Mouse (Mus musculus) heart, postnatal 25 days (tissue): Measurements from ENCODE around the gene Taok3. TPM values are rescaled to one million over a fixed set of nuclear protein-coding genes. Genes with fewer than 3 reads are reported as not detected.
A peak's percentile ranks its signal among the peaks of the same experiment; 100 is the strongest.

ENCODE experiments used
- DNase-seq: peaks from one replicate; pipeline ENCODE4 v3.0.0; 2022; ENCODE audit warnings: low spot score
- intact Hi-C: fragments of 180-260 bp; cut with DNase I; formaldehyde crosslinking; loops from one replicate; pipeline ENCODE4 v1.15.1; 2025
- total RNA-seq, 2 experiments: library from RNA; stranded (reverse); gene quantifications; 2 replicates each; pipeline ENCODE4 v1.2.3; 2021

Gene Taok3
- total RNA-seq, 2 experiments from 2014 or later = 7.6 to 7.9 TPM

- intact Hi-C loops = loop anchor here (5.0 kb wide), 3 partner anchors 171 to 376 kb away; partner anchors contain the start of gene Pebp1
These were observed 4.0 kb upstream of the Taok3 start, which contains the start of gene Suds3 for GRCm38 (mm10) chr5:117115836-117116366. Gene Suds3 (minus strand): TSS chr5:117116113.

GRCm38 (mm10) chr5:117116660-117117059, 3.3 kb upstream of the Taok3 start:
- intact Hi-C loops = loop anchor here (5.0 kb wide), 3 partner anchors 171 to 376 kb away; partner anchors contain the start of gene Pebp1

More at GRCm38 (mm10) chr5:117115836-117116366, 4.0 kb upstream of the Taok3 start, which contains the start of gene Suds3:
- peak; percentile 89 for DNase-seq

GRCm38 (mm10) chr5:117117241-117117640, 2.7 kb upstream of the Taok3 start:
- intact Hi-C loops = loop anchor here (5.0 kb wide), 3 partner anchors 170 to 375 kb away; partner anchors contain the start of gene Pebp1

More at GRCm38 (mm10) chr5:117116660-117117059, 3.3 kb upstream of the Taok3 start:
- DNase-seq = no peak

GRCm38 (mm10) chr5:117117716-117118115, 2.2 kb upstream of the Taok3 start:
- DNase-seq = no peak
- intact Hi-C loops = loop anchor here (5.0 kb wide), 3 partner anchors 170 to 375 kb away; partner anchors contain the start of gene Pebp1

More at GRCm38 (mm10) chr5:117117241-117117640, 2.7 kb upstream of the Taok3 start:
- no peak for DNase-seq

- intact Hi-C loops = loop anchor here (5.0 kb wide), 3 partner anchors 169 to 374 kb away; partner anchors contain the start of gene Pebp1
These were observed 1.7 kb upstream of the Taok3 start for GRCm38 (mm10) chr5:117118220-117118619.

GRCm38 (mm10) chr5:117118850-117119249, 1.1 kb upstream of the Taok3 start:
- intact Hi-C loops = loop anchor here (5.0 kb wide), 3 partner anchors 168 to 373 kb away; partner anchors contain the start of gene Pebp1
- no peak for DNase-seq

More at GRCm38 (mm10) chr5:117118220-117118619, 1.7 kb upstream of the Taok3 start:
- no peak for DNase-seq

- intact Hi-C loops = no loop called here
- no peak for DNase-seq
These were observed 849 bp downstream of the Taok3 start for GRCm38 (mm10) chr5:117120489-117121466.

- intact Hi-C loops = no loop called here
These were observed 1.7 kb downstream of the Taok3 start for GRCm38 (mm10) chr5:117121657-117122056.

GRCm38 (mm10) chr5:117123102-117123501, 3.2 kb downstream of the Taok3 start:
- intact Hi-C loops = no loop called here
- no peak for DNase-seq

More at GRCm38 (mm10) chr5:117121657-117122056, 1.7 kb downstream of the Taok3 start:
- no peak for DNase-seq

- intact Hi-C loops = no loop called here
These were observed 3.9 kb downstream of the Taok3 start for GRCm38 (mm10) chr5:117123840-117124239.

GRCm38 (mm10) chr5:117125482-117126346, 5.8 kb downstream of the Taok3 start:
- intact Hi-C loops = no loop called here

More at GRCm38 (mm10) chr5:117123840-117124239, 3.9 kb downstream of the Taok3 start:
- no peak for DNase-seq

GRCm38 (mm10) chr5:117127051-117127450, 7.1 kb downstream of the Taok3 start:
- no peak for DNase-seq
- intact Hi-C loops = no loop called here

More at GRCm38 (mm10) chr5:117125482-117126346, 5.8 kb downstream of the Taok3 start:
- no peak for DNase-seq

GRCm38 (mm10) chr5:117130726-117131125, 10.8 kb downstream of the Taok3 start:
- no peak for DNase-seq
- intact Hi-C loops = no loop called here

- DNase-seq = no peak
- intact Hi-C loops = no loop called here
These were observed 13.6 kb downstream of the Taok3 start for GRCm38 (mm10) chr5:117133446-117134065.

GRCm38 (mm10) chr5:117134066-117134888, 14.3 kb downstream of the Taok3 start:
- intact Hi-C loops = no loop called here
- no peak for DNase-seq

- intact Hi-C loops = no loop called here
- DNase-seq = no peak
These were observed 15.0 kb downstream of the Taok3 start for GRCm38 (mm10) chr5:117134889-117135456.

GRCm38 (mm10) chr5:117135869-117136268, 15.9 kb downstream of the Taok3 start:
- intact Hi-C loops = no loop called here
- no peak for DNase-seq

GRCm38 (mm10) chr5:117136570-117136969, 16.6 kb downstream of the Taok3 start:
- intact Hi-C loops = no loop called here
- no peak for DNase-seq
